Mouse (Mus musculus) CH12.LX (cell line): Measurements from ENCODE around the gene Chrnd. TPM values are rescaled to one million over a fixed set of nuclear protein-coding genes. Genes with fewer than 3 reads are reported as not detected.

Experiments used
- DNase-seq: peaks from one replicate; pipeline ENCODE4 v3.0.0-alpha.2; 2013; ENCODE audit errors: extremely low read depth
- H3K27ac ChIP-seq: 2 replicates; pipeline ENCODE4 v1.5.1; 2012; ENCODE audit warnings: low read depth, mild to moderate bottlenecking, control low read depth, moderate library complexity; ENCODE audit not compliant: insufficient read depth
- H3K27me3 ChIP-seq: replicated peaks from 2 replicates; pipeline ENCODE3; 2012; ENCODE audit warnings: inconsistent platforms
- H3K36me3 ChIP-seq, 2 experiments: replicated peaks in 1 of 2; 2 replicates each; pipeline versions ENCODE3 to v1.6.1; 2012; ENCODE audit warnings: inconsistent platforms in 1 of 2, low read length in 1 of 2, mild to moderate bottlenecking in 1 of 2, mixed read lengths in 1 of 2, moderate library complexity in 1 of 2; ENCODE audit not compliant: control insufficient read depth in 1 of 2, insufficient read depth in 1 of 2
- H3K4me1 ChIP-seq, 2 experiments: 2 replicates each; pipeline ENCODE4 v1.6.1; 2012; ENCODE audit warnings: inconsistent platforms in 1 of 2, moderate library complexity in 1 of 2; ENCODE audit not compliant: insufficient read depth in 2 of 2, control insufficient read depth in 1 of 2
- H3K4me2 ChIP-seq: 2 replicates; pipeline ENCODE4 v1.6.1; 2012; ENCODE audit warnings: low read depth, mild to moderate bottlenecking, control low read depth; ENCODE audit not compliant: poor library complexity, insufficient read depth, severe bottlenecking
- H3K4me3 ChIP-seq, 3 experiments: fragments of 150-350 bp in 1 of 3; sonication (generic) in 1 of 3; replicated peaks in 1 of 3; 2 replicates each; pipeline versions ENCODE3 to v1.5.1; 2011 to 2012; ENCODE audit warnings: low read depth in 2 of 3, low read length in 2 of 3, mild to moderate bottlenecking in 2 of 3, moderate library complexity in 2 of 3, control low read depth in 1 of 3, improper control_type of control experiment in 1 of 3, inconsistent platforms in 1 of 3, mixed read lengths in 1 of 3; ENCODE audit not compliant: poor library complexity in 1 of 3
- H3K79me2 ChIP-seq: replicated peaks from 2 replicates; pipeline ENCODE4 v1.6.1; 2012; ENCODE audit warnings: mild to moderate bottlenecking, moderate library complexity; ENCODE audit not compliant: control insufficient read depth, poor library complexity, insufficient read depth, severe bottlenecking; ENCODE audit errors: extremely low read depth
- H3K9ac ChIP-seq: 2 replicates; pipeline ENCODE4 v1.6.1; 2012; ENCODE audit warnings: low read depth, mild to moderate bottlenecking, control low read depth, moderate library complexity; ENCODE audit not compliant: insufficient read depth
- H3K9me3 ChIP-seq: replicated peaks from 2 replicates; pipeline ENCODE3; 2012; ENCODE audit warnings: low read length, inconsistent platforms, mixed read lengths
- BHLHE40 ChIP-seq: IDR thresholded peaks from 2 replicates; pipeline ENCODE4 v1.6.1; 2011; ENCODE audit warnings: mild to moderate bottlenecking, low read depth, low read length, improper control_type of control experiment
- CHD1 ChIP-seq: IDR thresholded peaks from 2 replicates; pipeline ENCODE4 v1.6.1; 2012; ENCODE audit warnings: low read depth, low read length, improper control_type of control experiment, inconsistent platforms
- CHD2 ChIP-seq: IDR thresholded peaks from 2 replicates; pipeline ENCODE4 v1.6.1; 2011; ENCODE audit warnings: low read length, improper control_type of control experiment
- CTCF ChIP-seq, 2 experiments: IDR thresholded peaks in 1 of 2; conservative IDR thresholded peaks in 1 of 2; 2 replicates each; pipeline ENCODE4 v1.5.1; 2011 to 2012; ENCODE audit warnings: low read depth in 2 of 2, low read length in 2 of 2, improper control_type of control experiment in 1 of 2, inconsistent platforms in 1 of 2, mild to moderate bottlenecking in 1 of 2, moderate library complexity in 1 of 2
- E2F4 ChIP-seq: IDR thresholded peaks from 2 replicates; pipeline ENCODE4 v1.6.1; 2011; ENCODE audit warnings: low read depth, low read length, improper control_type of control experiment; ENCODE audit not compliant: insufficient replicate concordance
- ELF1 ChIP-seq: IDR thresholded peaks from 2 replicates; pipeline ENCODE4 v1.6.1; 2014; ENCODE audit warnings: low read depth, mild to moderate bottlenecking, inconsistent platforms, low read length, improper control_type of control experiment
- EP300 ChIP-seq: IDR thresholded peaks from 2 replicates; pipeline ENCODE4 v1.6.1; 2011; ENCODE audit warnings: low read length, improper control_type of control experiment
- ETS1 ChIP-seq: conservative IDR thresholded peaks from 2 replicates; pipeline ENCODE4 v1.6.1; 2012; ENCODE audit warnings: low read depth, mild to moderate bottlenecking, inconsistent platforms, low read length, improper control_type of control experiment, moderate library complexity
- GABPA ChIP-seq: IDR thresholded peaks from 2 replicates; pipeline ENCODE4 v1.6.1; 2012; ENCODE audit warnings: low read depth, low read length, improper control_type of control experiment, inconsistent platforms; ENCODE audit not compliant: insufficient replicate concordance
- HCFC1 ChIP-seq: IDR thresholded peaks from 2 replicates; pipeline ENCODE4 v1.6.1; 2012; ENCODE audit warnings: low read depth, mild to moderate bottlenecking, inconsistent platforms, low read length, improper control_type of control experiment
- IRF4 ChIP-seq: IDR thresholded peaks from 2 replicates; pipeline ENCODE4 v1.6.1; 2014; ENCODE audit warnings: low read depth, mild to moderate bottlenecking, inconsistent platforms, low read length, improper control_type of control experiment
- JUN ChIP-seq: IDR thresholded peaks from 2 replicates; pipeline ENCODE4 v1.6.1; 2011; ENCODE audit warnings: low read depth, mild to moderate bottlenecking, low read length, improper control_type of control experiment, moderate library complexity; ENCODE audit not compliant: insufficient read depth
- JUND ChIP-seq: conservative IDR thresholded peaks from 2 replicates; pipeline ENCODE4 v1.6.1; 2011; ENCODE audit warnings: low read depth, low read length, improper control_type of control experiment
- KAT2A ChIP-seq: IDR thresholded peaks from 2 replicates; pipeline ENCODE4 v1.6.1; 2012; ENCODE audit warnings: low read length, improper control_type of control experiment, inconsistent platforms; ENCODE audit not compliant: insufficient replicate concordance
- MAX ChIP-seq: IDR thresholded peaks from 2 replicates; pipeline ENCODE4 v1.6.1; 2011; ENCODE audit warnings: low read length, improper control_type of control experiment
- MAZ ChIP-seq: IDR thresholded peaks from 2 replicates; pipeline ENCODE4 v1.6.1; 2012; ENCODE audit warnings: low read depth, mild to moderate bottlenecking, inconsistent platforms, low read length, improper control_type of control experiment, moderate library complexity
- MXI1 ChIP-seq: IDR thresholded peaks from 2 replicates; pipeline ENCODE4 v1.6.1; 2011; ENCODE audit warnings: mild to moderate bottlenecking, low read depth, low read length, improper control_type of control experiment
- MYC ChIP-seq: IDR thresholded peaks from 2 replicates; pipeline ENCODE4 v1.6.1; 2011; ENCODE audit warnings: low read depth, mild to moderate bottlenecking, improper control_type of control experiment, low read length
- NELFE ChIP-seq: IDR thresholded peaks from 2 replicates; pipeline ENCODE4 v1.6.1; 2011; ENCODE audit warnings: low read depth, low read length, improper control_type of control experiment
- NRF1 ChIP-seq: IDR thresholded peaks from 2 replicates; pipeline ENCODE4 v1.6.1; 2014; ENCODE audit warnings: low read depth, mild to moderate bottlenecking, inconsistent platforms, low read length, improper control_type of control experiment, moderate library complexity
- PAX5 ChIP-seq: IDR thresholded peaks from 2 replicates; pipeline ENCODE4 v1.6.1; 2012; ENCODE audit warnings: low read length, inconsistent platforms, mixed read lengths
- POLR2A ChIP-seq: IDR thresholded peaks from 2 replicates; pipeline ENCODE4 v1.6.1; 2011; ENCODE audit warnings: low read depth, mild to moderate bottlenecking, improper control_type of control experiment, low read length
- POLR2AphosphoS2 ChIP-seq: IDR thresholded peaks from 2 replicates; pipeline ENCODE4 v1.6.1; 2011; ENCODE audit warnings: low read depth, low read length, improper control_type of control experiment
- RCOR1 ChIP-seq: conservative IDR thresholded peaks from 2 replicates; pipeline ENCODE4 v1.6.1; 2012; ENCODE audit warnings: low read depth, mild to moderate bottlenecking, inconsistent platforms, low read length, improper control_type of control experiment
- SIN3A ChIP-seq: IDR thresholded peaks from 2 replicates; pipeline ENCODE4 v1.6.1; 2012; ENCODE audit warnings: low read length, improper control_type of control experiment, inconsistent platforms
- SMC3 ChIP-seq: IDR thresholded peaks from 2 replicates; pipeline ENCODE4 v1.6.1; 2011; ENCODE audit warnings: low read depth, low read length, improper control_type of control experiment
- TBP ChIP-seq: conservative IDR thresholded peaks from 2 replicates; pipeline ENCODE4 v1.6.1; 2011; ENCODE audit warnings: low read depth, low read length, improper control_type of control experiment
- TCF12 ChIP-seq: IDR thresholded peaks from 2 replicates; pipeline ENCODE4 v1.6.1; 2014; ENCODE audit warnings: low read depth, mild to moderate bottlenecking, inconsistent platforms, low read length, improper control_type of control experiment
- USF1 ChIP-seq: IDR thresholded peaks from 2 replicates; pipeline ENCODE4 v1.6.1; 2014; ENCODE audit warnings: low read depth, mild to moderate bottlenecking, inconsistent platforms, low read length, improper control_type of control experiment
- USF2 ChIP-seq: conservative IDR thresholded peaks from 2 replicates; pipeline ENCODE4 v1.6.1; 2011; ENCODE audit warnings: low read depth, low read length, improper control_type of control experiment
- ZKSCAN1 ChIP-seq: IDR thresholded peaks from 2 replicates; pipeline ENCODE4 v1.6.1; 2012; ENCODE audit warnings: low read depth, inconsistent platforms, low read length, improper control_type of control experiment, borderline replicate concordance
- ZMIZ1 ChIP-seq: IDR thresholded peaks from 2 replicates; pipeline ENCODE4 v1.6.1; 2012; ENCODE audit warnings: low read depth, mild to moderate bottlenecking, inconsistent platforms, low read length, improper control_type of control experiment
- ZNF384 ChIP-seq: IDR thresholded peaks from 2 replicates; pipeline ENCODE4 v1.6.1; 2012; ENCODE audit warnings: low read depth, low read length, improper control_type of control experiment, inconsistent platforms
- dilution Hi-C: fragments of 300-500 bp; cut with MboI; formaldehyde crosslinking; loops from 2 replicates; pipeline ENCODE4 v1.14.3; 2020; ENCODE audit warnings: low sequenced_read_pairs; ENCODE audit not compliant: extremely low pct_unique_long_range_greater_than_20kb, extremely low pct_ligation_motif_present
- in situ Hi-C: fragments of 300-500 bp; cut with MboI; formaldehyde crosslinking; loops from 3 replicates; pipeline ENCODE4 v1.14.3; 2019; ENCODE audit warnings: low sequenced_read_pairs, low pct_ligation_motif_present, low pct_unique_long_range_greater_than_20kb, mixed read lengths
- polyA plus RNA-seq: library from polyadenylated mRNA; unstranded; fragments of >175 nt; gene quantifications from 2 replicates; pipeline ENCODE4 v1.2.1, GENCODE M21; 2012; ENCODE audit warnings: low read depth; ENCODE audit not compliant: insufficient read length
- total RNA-seq, 2 experiments: library from RNA; depleted of rRNA; stranded (reverse); fragments of 300-350 nt in 1 of 2; fragments of >200 nt in 1 of 2; gene quantifications; 2 replicates each; pipeline ENCODE4 v1.2.3; 2012 to 2014

Gene Chrnd
- total and polyA plus RNA-seq, 3 experiments, result 0.13 TPM; not detected in 2

- Histone ChIP-seq H3K4me1 (peaks cover 12 to 57% of the 10 kb centered on the region in 2 experiments), H3K79me2 (peaks cover 28% of the 10 kb centered on the region), H3K4me3 (peak overlapping the region; percentile 29 to 66 (median 34)), H3K27ac (no peak overlapping the region), H3K27me3 (no peaks in the 10 kb centered on the region), H3K4me2 (no peak overlapping the region; the same call in 1 of the 2 replicates), H3K9me3 (no peaks in the 10 kb centered on the region), H3K9ac (peak overlapping the region; percentile 8; the same call in 1 of the 2 replicates), H3K36me3 (peaks cover 0 to 24% of the 10 kb centered on the region in 2 experiments)
- peak; percentile 87 for DNase-seq
- dilution Hi-C loops, result no loop called here
- TF ChIP-seq HCFC1 (peak; percentile 17; the same call in 1 of the 2 replicates), ZNF384 (no peak), E2F4 (no peak), JUN (no peak), BHLHE40 (peak; percentile 47), ELF1 (peak; percentile 46; the same call in 1 of the 2 replicates), NRF1 (no peak), ZKSCAN1 (no peak), JUND (no peak), KAT2A (no peak), NELFE (peak; percentile 51; the same call in 1 of the 2 replicates), RCOR1 (no peak), EP300 (no peak), USF1 (peak; percentile 82), SMC3 (no peak), MAX (peak; percentile 71), ZMIZ1 (no peak), PAX5 (no peak), MYC (0 out of 2 replicates have a peak, but pooled peaks have one; percentile 45), CTCF (conservative IDR thresholded peaks at IDR 0.05 in 1 of 2, IDR thresholded peaks at IDR 0.05 in 1 of 2; ENCODE audit: low read depth in 2 of 2, low read length in 2 of 2) (no peak), MAZ (no peak), CHD2 (no peak), POLR2A (peak; percentile 36; the same call in 1 of the 2 replicates), POLR2AphosphoS2 (no peak), SIN3A (no peak), IRF4 (peak; percentile 38; the same call in 1 of the 2 replicates), GABPA (no peak), CHD1 (no peak; the same call in 1 of the 2 replicates), TCF12 (no peak), TBP (peak; percentile 72), USF2 (peak; percentile 78), MXI1 (no peak), ETS1 (peak; percentile 34; the same call in 1 of the 2 replicates)
- in situ Hi-C loops, result no loop called here
Observed at GRCm38 (mm10) chr1:87211431-87211830, 21.0 kb downstream of the Chrnd start.
